9 mouse cellular contexts compared by ENCODE assay signal in genomic region chr10:10688907-10689667, GRCm38 (mm10). TPM values are rescaled to one million over a fixed set of nuclear protein-coding genes. Genes with fewer than 3 reads are reported as not detected.
A peak's percentile ranks its signal among the peaks of the same experiment; 100 is the strongest.
DNase-seq lines count a peak whose midpoint lies in the region; ATAC-seq and TF ChIP-seq lines count a peak whose summit lies in the region.
"Had no signal": no experiment of that assay in that cellular context is flagged by ENCODE, and none has a peak within 500 bp of the region (broad histone marks: within the 10 kb centered on the region; RNA-seq: fewer than 3 reads in every experiment).

No protein-coding gene starts in this region.

- no peaks in the 10 kb centered on the region for H3K36me3 ChIP-seq in heart, embryonic 12.5 days
- no peaks in the 10 kb centered on the region for H3K36me3 ChIP-seq in midbrain, embryonic 11.5 days (ENCODE audit: control insufficient read depth, insufficient read depth, low read length)

- peak overlapping the region; percentile 52 for H3K9ac ChIP-seq in heart, embryonic 12.5 days
- H3K9ac ChIP-seq in midbrain, embryonic 11.5 days (ENCODE audit: low read length) = peak overlapping the region; percentile 58

- DNase-seq in heart, adult 11 months = no peak
- DNase-seq in Muller cell, postnatal 12 days (ENCODE audit: inconsistent ontology term) = peak; percentile 51
- DNase-seq in layer of hippocampus, adult 2 months (ENCODE audit: low spot score in 2 of 2) = peak; percentile 43 to 45
- DNase-seq in midbrain, embryonic 11.5 days (ENCODE audit: low spot score, missing footprints) = peak; percentile 93
- peak; percentile 51 for DNase-seq in telencephalon, adult 2 months (ENCODE audit: low read depth, low spot score)

- WGBS in heart, embryonic 12.5 days = 2% methylated on average over 35 of the region's 35 CpGs
- 2% methylated on average over 35 of the region's 35 CpGs for WGBS in midbrain, embryonic 11.5 days

- peaks cover 9% of the 10 kb centered on the region; the same call in 1 of the 2 replicates for H3K4me1 ChIP-seq in heart, embryonic 12.5 days (replicated peaks)
- no peaks in the 10 kb centered on the region; the same call in 1 of the 2 replicates for H3K4me1 ChIP-seq in embryonic fibroblast, embryonic 13.5 days (ENCODE audit: control insufficient read depth, insufficient read depth, low read length)
- peaks cover 8% of the 10 kb centered on the region; the same call in 1 of the 2 replicates for H3K4me1 ChIP-seq in midbrain, embryonic 11.5 days (ENCODE audit: control insufficient read depth, insufficient read depth, low read length)

- H3K27ac ChIP-seq in heart, embryonic 12.5 days (ENCODE audit: poor library complexity, severe bottlenecking) = no peak overlapping the region
- no peak overlapping the region for H3K27ac ChIP-seq in embryonic fibroblast, embryonic 13.5 days (ENCODE audit: insufficient read depth, low read length)
- H3K27ac ChIP-seq in layer of hippocampus, adult 2 months = peak overlapping the region; percentile 71
- no peak overlapping the region for H3K27ac ChIP-seq in midbrain, embryonic 11.5 days (ENCODE audit: low read depth, low read length)

- peak overlapping the region; percentile 99 for H3K4me2 ChIP-seq in heart, embryonic 12.5 days
- H3K4me2 ChIP-seq in midbrain, embryonic 11.5 days = peak overlapping the region; percentile 97

- peaks cover 14% of the 10 kb centered on the region for H3K27me3 ChIP-seq in heart, embryonic 12.5 days (replicated peaks)
- H3K27me3 ChIP-seq in midbrain, embryonic 11.5 days (ENCODE audit: control insufficient read depth, insufficient read depth, low read length) = no peaks in the 10 kb centered on the region

- no peak for TF ChIP-seq POLR2A in embryonic fibroblast, embryonic 13.5 days (IDR thresholded peaks at IDR 0.05; ENCODE audit: low read depth, low read length)

- peak overlapping the region; percentile 57 for H3K4me3 ChIP-seq in heart, embryonic 12.5 days
- H3K4me3 ChIP-seq in embryonic fibroblast, embryonic 13.5 days (ENCODE audit: insufficient read depth, low read length) = peak overlapping the region; percentile 3
- peak overlapping the region; percentile 44 for H3K4me3 ChIP-seq in layer of hippocampus, adult 2 months
- peak overlapping the region; percentile 42 for H3K4me3 ChIP-seq in midbrain, embryonic 11.5 days (ENCODE audit: low read depth, low read length)

- H3K9me3 ChIP-seq in heart, embryonic 12.5 days (replicated peaks) = no peaks in the 10 kb centered on the region
- H3K9me3 ChIP-seq in midbrain, embryonic 11.5 days (ENCODE audit: control insufficient read depth, low read length) = no peaks in the 10 kb centered on the region

- TF ChIP-seq CTCF in embryonic fibroblast, embryonic 13.5 days (IDR thresholded peaks at IDR 0.05; ENCODE audit: borderline replicate concordance, insufficient read depth, low read length) = no peak
- no peak for TF ChIP-seq CTCF in layer of hippocampus, adult 2 months (conservative IDR thresholded peaks at IDR 0.05)

- ATAC-seq in heart, embryonic 12.5 days (ENCODE audit: insufficient number of reproducible peaks, low FRiP score) = no peak
- peak; percentile 81 for ATAC-seq in midbrain, embryonic 11.5 days (ENCODE audit: low FRiP score)
- no peak for ATAC-seq in CD4-positive, CD25-positive, alpha-beta regulatory T cell, adult 4 months

RNA-seq across cellular contexts. Expression of gene Gm10944, which starts 7.9 kb away (rescaled TPM):
- polyA plus RNA-seq in heart, embryonic 12.5 days (2016; fragmentation: Nextera tagmentation; extraction: Ambion mirVana) = not detected in 2 replicates
- polyA plus RNA-seq in embryonic fibroblast, embryonic 13.5 days (2011; ENCODE audit: insufficient read length, low read depth, missing spikeins) = not detected in 2 replicates
- not detected for total RNA-seq in layer of hippocampus, adult 2 months (2021)
- not detected in 2 replicates for polyA plus RNA-seq in midbrain, embryonic 11.5 days (2014; fragmentation: Nextera tagmentation; extraction: Ambion mirVana)
- not detected for polyA plus RNA-seq in CD4-positive, CD25-positive, alpha-beta regulatory T cell, adult 4 months (2017; shearing (Covaris generic))
- polyA plus RNA-seq: liver, embryonic 16.5 days had no signal

Comparison
In these comparisons a context has a peak if more than half of its experiments do, and no peak if none do; other contexts are left out.
1. H3K4me3 ChIP-seq: peak in every context shown above with its lines; median percentile 57 in heart, embryonic 12.5 days; 44 in layer of hippocampus, adult 2 months; 42 in midbrain, embryonic 11.5 days; 3 in embryonic fibroblast, embryonic 13.5 days.